Mouse (Mus musculus): ENCODE measurements around the gene Hif3a. TPM values are rescaled to one million over a fixed set of nuclear protein-coding genes. Genes with fewer than 3 reads are reported as not detected.
"Not testable (repeated sequence)": the region's sequence is repeated elsewhere in the genome, so short reads cannot be mapped to it uniquely, and the experiment has no call there.

Hif3a gene
- polyA plus RNA-seq, 1 experiment from 2014 or later, result 4.4 TPM

GRCm38 (mm10) chr7:17073513-17073903 lies 11.3 kb upstream of the Hif3a start:
- WGBS, result 60% methylated on average over 5 of the region's 5 CpGs
- ATAC-seq, result no peak
- no peaks in the 10 kb centered on the region for H3K9me3 ChIP-seq (ENCODE audit: control insufficient read depth, low read length)

GRCm38 (mm10) chr7:17067651-17068050 lies 5.4 kb upstream of the Hif3a start:
- H3K36me3 ChIP-seq (ENCODE audit: control insufficient read depth, insufficient read depth); H3K9me3 ChIP-seq (ENCODE audit: control insufficient read depth, low read length); H3K27me3 ChIP-seq (replicated peaks; ENCODE audit: control insufficient read depth, insufficient read depth, low read length); H3K4me3 ChIP-seq (replicated peaks; ENCODE audit: low read length); H3K4me2 ChIP-seq (ENCODE audit: low read length); ATAC-seq; H3K4me1 ChIP-seq (replicated peaks; ENCODE audit: control insufficient read depth, insufficient read depth, low read length); H3K9ac ChIP-seq (replicated peaks; ENCODE audit: low read depth, low read length); H3K27ac ChIP-seq (ENCODE audit: low read length): not testable (repeated sequence)
- WGBS, result 68% methylated on average over 5 of the region's 5 CpGs

More at GRCm38 (mm10) chr7:17073513-17073903, 11.3 kb upstream of the Hif3a start:
- H3K4me3 ChIP-seq (replicated peaks; ENCODE audit: low read length), result no peak overlapping the region
- H3K9ac ChIP-seq (replicated peaks; ENCODE audit: low read depth, low read length), result no peak overlapping the region
- H3K27me3 ChIP-seq (replicated peaks; ENCODE audit: control insufficient read depth, insufficient read depth, low read length), result no peaks in the 10 kb centered on the region
- no peak overlapping the region for H3K4me2 ChIP-seq (ENCODE audit: low read length)
- no peaks in the 10 kb centered on the region for H3K4me1 ChIP-seq (replicated peaks; ENCODE audit: control insufficient read depth, insufficient read depth, low read length)
- no peak overlapping the region for H3K27ac ChIP-seq (ENCODE audit: low read length)
- no peaks in the 10 kb centered on the region for H3K36me3 ChIP-seq (ENCODE audit: control insufficient read depth, insufficient read depth)

- Histone ChIP-seq H3K4me1 (replicated peaks; ENCODE audit: control insufficient read depth, insufficient read depth, low read length) (peaks cover 9% of the 10 kb centered on the region), H3K9ac (replicated peaks; ENCODE audit: low read depth, low read length) (no peak overlapping the region), H3K4me3 (replicated peaks; ENCODE audit: low read length) (no peak overlapping the region), H3K36me3 (ENCODE audit: control insufficient read depth, insufficient read depth) (no peaks in the 10 kb centered on the region), H3K9me3 (ENCODE audit: control insufficient read depth, low read length) (no peaks in the 10 kb centered on the region), H3K27ac (ENCODE audit: low read length) (no peak overlapping the region), H3K27me3 (replicated peaks; ENCODE audit: control insufficient read depth, insufficient read depth, low read length) (no peaks in the 10 kb centered on the region), H3K4me2 (ENCODE audit: low read length) (no peak overlapping the region)
- no peak for ATAC-seq
Measured at GRCm38 (mm10) chr7:17067000-17067399, 4.8 kb upstream of the Hif3a start.

GRCm38 (mm10) chr7:17066412-17066811 lies 4.2 kb upstream of the Hif3a start:
- Histone ChIP-seq H3K4me3 (replicated peaks; ENCODE audit: low read length) (no peak overlapping the region), H3K4me2 (ENCODE audit: low read length) (no peak overlapping the region), H3K27ac (ENCODE audit: low read length) (no peak overlapping the region), H3K9me3 (ENCODE audit: control insufficient read depth, low read length) (no peaks in the 10 kb centered on the region), H3K4me1 (replicated peaks; ENCODE audit: control insufficient read depth, insufficient read depth, low read length) (peaks cover 10% of the 10 kb centered on the region), H3K36me3 (ENCODE audit: control insufficient read depth, insufficient read depth) (no peaks in the 10 kb centered on the region), H3K27me3 (replicated peaks; ENCODE audit: control insufficient read depth, insufficient read depth, low read length) (no peaks in the 10 kb centered on the region), H3K9ac (replicated peaks; ENCODE audit: low read depth, low read length) (no peak overlapping the region)
- no peak for ATAC-seq
- 8% methylated on average over 2 of the region's 2 CpGs for WGBS

GRCm38 (mm10) chr7:17065620-17066019 lies 3.4 kb upstream of the Hif3a start:
- ATAC-seq, result no peak
- Histone ChIP-seq H3K9ac (replicated peaks; ENCODE audit: low read depth, low read length) (no peak overlapping the region), H3K9me3 (ENCODE audit: control insufficient read depth, low read length) (no peaks in the 10 kb centered on the region), H3K4me3 (replicated peaks; ENCODE audit: low read length) (no peak overlapping the region), H3K27me3 (replicated peaks; ENCODE audit: control insufficient read depth, insufficient read depth, low read length) (no peaks in the 10 kb centered on the region), H3K4me1 (replicated peaks; ENCODE audit: control insufficient read depth, insufficient read depth, low read length) (peaks cover 15% of the 10 kb centered on the region), H3K4me2 (ENCODE audit: low read length) (no peak overlapping the region), H3K27ac (ENCODE audit: low read length) (no peak overlapping the region), H3K36me3 (ENCODE audit: control insufficient read depth, insufficient read depth) (no peaks in the 10 kb centered on the region)
- WGBS, result 88% methylated on average over 8 of the region's 9 CpGs

- Histone ChIP-seq H3K4me3 (replicated peaks; ENCODE audit: low read length) (peak overlapping the region; percentile 48), H3K9me3 (ENCODE audit: control insufficient read depth, low read length) (no peaks in the 10 kb centered on the region), H3K27me3 (replicated peaks; ENCODE audit: control insufficient read depth, insufficient read depth, low read length) (no peaks in the 10 kb centered on the region), H3K4me2 (ENCODE audit: low read length) (peak overlapping the region; percentile 65), H3K4me1 (replicated peaks; ENCODE audit: control insufficient read depth, insufficient read depth, low read length) (peaks cover 40% of the 10 kb centered on the region), H3K36me3 (ENCODE audit: control insufficient read depth, insufficient read depth) (no peaks in the 10 kb centered on the region), H3K9ac (replicated peaks; ENCODE audit: low read depth, low read length) (no peak overlapping the region; the same call in 1 of the 2 replicates), H3K27ac (ENCODE audit: low read length) (no peak overlapping the region)
- ATAC-seq, result no peak
- 20% methylated on average over 11 of the region's 11 CpGs for WGBS
Measured at GRCm38 (mm10) chr7:17062845-17063244, 618 bp upstream of the Hif3a start.

GRCm38 (mm10) chr7:17060782-17061605 lies 1.2 kb downstream of the Hif3a start:
- H3K4me3 ChIP-seq (replicated peaks; ENCODE audit: low read length), result no peak overlapping the region; the same call in 1 of the 2 replicates
- peak overlapping the region; percentile 35; the same call in 1 of the 2 replicates for H3K9ac ChIP-seq (replicated peaks; ENCODE audit: low read depth, low read length)

GRCm38 (mm10) chr7:17060031-17060781 lies 2.0 kb downstream of the Hif3a start:
- peak overlapping the region; percentile 35; the same call in 1 of the 2 replicates for H3K9ac ChIP-seq (replicated peaks; ENCODE audit: low read depth, low read length)
- H3K27me3 ChIP-seq (replicated peaks; ENCODE audit: control insufficient read depth, insufficient read depth, low read length), result no peaks in the 10 kb centered on the region
- H3K4me2 ChIP-seq (ENCODE audit: low read length), result peak overlapping the region; percentile 27
- peak overlapping the region; percentile 37 for H3K27ac ChIP-seq (ENCODE audit: low read length)
- 11% methylated on average over 9 of the region's 9 CpGs for WGBS
- no peak overlapping the region; the same call in 1 of the 2 replicates for H3K4me3 ChIP-seq (replicated peaks; ENCODE audit: low read length)
- ATAC-seq, result peak; percentile 28
- peaks cover 58% of the 10 kb centered on the region for H3K4me1 ChIP-seq (replicated peaks; ENCODE audit: control insufficient read depth, insufficient read depth, low read length)
- H3K9me3 ChIP-seq (ENCODE audit: control insufficient read depth, low read length), result no peaks in the 10 kb centered on the region
- no peaks in the 10 kb centered on the region for H3K36me3 ChIP-seq (ENCODE audit: control insufficient read depth, insufficient read depth)

More at GRCm38 (mm10) chr7:17060782-17061605, 1.2 kb downstream of the Hif3a start:
- no peaks in the 10 kb centered on the region for H3K36me3 ChIP-seq (ENCODE audit: control insufficient read depth, insufficient read depth)
- WGBS, result 61% methylated on average over 21 of the region's 22 CpGs
- ATAC-seq, result no peak
- H3K4me2 ChIP-seq (ENCODE audit: low read length), result peak overlapping the region; percentile 27
- H3K27me3 ChIP-seq (replicated peaks; ENCODE audit: control insufficient read depth, insufficient read depth, low read length), result no peaks in the 10 kb centered on the region
- peaks cover 54% of the 10 kb centered on the region for H3K4me1 ChIP-seq (replicated peaks; ENCODE audit: control insufficient read depth, insufficient read depth, low read length)
- no peaks in the 10 kb centered on the region for H3K9me3 ChIP-seq (ENCODE audit: control insufficient read depth, low read length)
- peak overlapping the region; percentile 37 for H3K27ac ChIP-seq (ENCODE audit: low read length)

- no peak overlapping the region for H3K4me2 ChIP-seq (ENCODE audit: low read length)
- H3K36me3 ChIP-seq (ENCODE audit: control insufficient read depth, insufficient read depth), result no peaks in the 10 kb centered on the region
- no peaks in the 10 kb centered on the region for H3K27me3 ChIP-seq (replicated peaks; ENCODE audit: control insufficient read depth, insufficient read depth, low read length)
- WGBS, result 60% methylated on average over 3 of the region's 3 CpGs
- H3K27ac ChIP-seq (ENCODE audit: low read length), result peak overlapping the region; percentile 24; the same call in 1 of the 2 replicates
- no peak for ATAC-seq
- H3K9ac ChIP-seq (replicated peaks; ENCODE audit: low read depth, low read length), result no peak overlapping the region
- no peak overlapping the region for H3K4me3 ChIP-seq (replicated peaks; ENCODE audit: low read length)
- no peaks in the 10 kb centered on the region for H3K9me3 ChIP-seq (ENCODE audit: control insufficient read depth, low read length)
- H3K4me1 ChIP-seq (replicated peaks; ENCODE audit: control insufficient read depth, insufficient read depth, low read length), result peaks cover 58% of the 10 kb centered on the region
Measured at GRCm38 (mm10) chr7:17059463-17059844, 2.8 kb downstream of the Hif3a start.

Measured in forebrain, embryonic 16.5 days (tissue).